Mouse (Mus musculus) gastrocnemius, postnatal 25 days (tissue): ENCODE measurements at regions not wholly inside any gene's neighbourhood (a gene's known extent, or its start where the extent isn't known, plus 50 kb on each side); places are given as distances from the start of the nearest gene placed in this dataset.

Experiments
- DNase-seq: peaks from one replicate; pipeline ENCODE4 v3.0.0; 2022

- no peak for DNase-seq
Observed at GRCm38 (mm10) chr12:54577235-54577634, 79.1 kb downstream of the Sptssa start.

- no peak for DNase-seq
Observed at GRCm38 (mm10) chr12:54576821-54577220, 79.6 kb downstream of the Sptssa start.

GRCm38 (mm10) chr12:54572866-54573265 lies 83.5 kb downstream of the Sptssa start:
- no peak for DNase-seq

GRCm38 (mm10) chr12:54568078-54568931 lies 88.1 kb downstream of the Sptssa start:
- no peak for DNase-seq

- DNase-seq, result no peak
Observed at GRCm38 (mm10) chr12:54567426-54567790, 89.0 kb downstream of the Sptssa start.

- no peak for DNase-seq
Observed at GRCm38 (mm10) chr12:54566532-54567425, 89.6 kb downstream of the Sptssa start.

GRCm38 (mm10) chr12:54561981-54562380 lies 94.4 kb downstream of the Sptssa start:
- DNase-seq, result no peak

- no peak for DNase-seq
Observed at GRCm38 (mm10) chr12:54558106-54558505, 98.3 kb downstream of the Sptssa start.

GRCm38 (mm10) chr12:54549659-54550058 lies 106.7 kb downstream of the Sptssa start:
- DNase-seq, result no peak

- peak; percentile 20 for DNase-seq
Observed at GRCm38 (mm10) chr12:54545821-54546608, 110.4 kb downstream of the Sptssa start.

GRCm38 (mm10) chr12:54538320-54538705 lies 118.1 kb downstream of the Sptssa start:
- no peak for DNase-seq

GRCm38 (mm10) chr12:54537690-54538319 lies 118.6 kb downstream of the Sptssa start:
- DNase-seq, result no peak

- no peak for DNase-seq
Observed at GRCm38 (mm10) chr12:54537022-54537421, 119.4 kb downstream of the Sptssa start.

- DNase-seq, result no peak
Observed at GRCm38 (mm10) chr12:54535556-54536516, 120.5 kb downstream of the Sptssa start.

GRCm38 (mm10) chr12:54534910-54535309 lies 121.5 kb downstream of the Sptssa start:
- DNase-seq, result no peak

GRCm38 (mm10) chr12:54533134-54533533 lies 123.2 kb downstream of the Sptssa start:
- DNase-seq, result no peak

- DNase-seq, result no peak
Observed at GRCm38 (mm10) chr12:54532062-54532461, 124.3 kb downstream of the Sptssa start.

GRCm38 (mm10) chr12:54528046-54528445 lies 128.3 kb downstream of the Sptssa start:
- DNase-seq, result no peak

GRCm38 (mm10) chr12:54527577-54527976 lies 128.8 kb downstream of the Sptssa start:
- DNase-seq, result no peak

- DNase-seq, result no peak
Observed at GRCm38 (mm10) chr12:54520406-54520805, 136.0 kb downstream of the Sptssa start.

GRCm38 (mm10) chr12:54519370-54519769 lies 137.0 kb downstream of the Sptssa start:
- DNase-seq, result no peak
